Mouse (Mus musculus) kidney, adult 2 months (tissue): ENCODE results near the gene Cyp27a1.

Experiments used
- CTCF ChIP-seq: fragments of 200-500 bp; conservative IDR thresholded peaks from 2 replicates; pipeline ENCODE4 v1.5.1; 2011; ENCODE audit warnings: low read depth, mild to moderate bottlenecking, control low read depth, low read length, moderate library complexity, mixed read lengths; ENCODE audit not compliant: insufficient read depth, insufficient read length
- POLR2A ChIP-seq: fragments of 200-500 bp; IDR thresholded peaks from one replicate; pipeline ENCODE4 v1.6.1; 2011; ENCODE audit warnings: low read depth, low read length, control low read depth

DNA sequence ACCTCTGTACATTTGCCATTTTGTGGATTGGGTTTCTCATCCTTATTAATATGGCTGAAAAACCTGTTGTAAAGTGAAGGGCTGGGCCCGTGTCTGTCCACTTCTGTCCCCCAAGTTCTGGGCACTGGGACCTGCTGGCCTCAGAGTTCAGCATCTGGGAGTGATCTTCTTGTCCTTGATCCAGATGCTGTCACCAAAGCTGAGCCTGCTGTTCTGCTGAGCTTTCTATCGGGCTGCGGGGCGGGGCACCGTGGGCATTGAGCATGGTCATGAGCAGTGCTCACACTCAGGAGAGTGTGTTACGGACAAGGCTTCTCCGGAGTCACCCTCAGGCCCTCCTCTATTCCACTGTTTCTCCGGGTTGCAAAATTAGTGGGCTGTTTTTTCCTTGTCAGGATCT is 4.7 kb downstream of the Cyp27a1 start:
- TF ChIP-seq CTCF (no peak), POLR2A (no peak)
